Mouse (Mus musculus) CH12.LX (cell line): ENCODE measurements at regions not wholly inside any gene's neighbourhood (a gene's known extent, or its start where the extent isn't known, plus 50 kb on each side); places are given as distances from the start of the nearest gene placed in this dataset.

Experiments used
- DNase-seq: peaks from one replicate; pipeline ENCODE4 v3.0.0-alpha.2; 2013; ENCODE audit errors: extremely low read depth
- H3K27ac ChIP-seq: 2 replicates; pipeline ENCODE4 v1.5.1; 2012; ENCODE audit warnings: low read depth, mild to moderate bottlenecking, control low read depth, moderate library complexity; ENCODE audit not compliant: insufficient read depth
- H3K27me3 ChIP-seq: replicated peaks from 2 replicates; pipeline ENCODE3; 2012; ENCODE audit warnings: inconsistent platforms
- H3K36me3 ChIP-seq, 2 experiments: replicated peaks in 1 of 2; 2 replicates each; pipeline versions ENCODE3 to v1.6.1; 2012; ENCODE audit warnings: inconsistent platforms in 1 of 2, low read length in 1 of 2, mild to moderate bottlenecking in 1 of 2, mixed read lengths in 1 of 2, moderate library complexity in 1 of 2; ENCODE audit not compliant: control insufficient read depth in 1 of 2, insufficient read depth in 1 of 2
- H3K4me1 ChIP-seq, 2 experiments: 2 replicates each; pipeline ENCODE4 v1.6.1; 2012; ENCODE audit warnings: inconsistent platforms in 1 of 2, moderate library complexity in 1 of 2; ENCODE audit not compliant: insufficient read depth in 2 of 2, control insufficient read depth in 1 of 2
- H3K4me2 ChIP-seq: 2 replicates; pipeline ENCODE4 v1.6.1; 2012; ENCODE audit warnings: low read depth, mild to moderate bottlenecking, control low read depth; ENCODE audit not compliant: poor library complexity, insufficient read depth, severe bottlenecking
- H3K4me3 ChIP-seq, 3 experiments: fragments of 150-350 bp in 1 of 3; sonication (generic) in 1 of 3; replicated peaks in 1 of 3; 2 replicates each; pipeline versions ENCODE3 to v1.5.1; 2011 to 2012; ENCODE audit warnings: low read depth in 2 of 3, low read length in 2 of 3, mild to moderate bottlenecking in 2 of 3, moderate library complexity in 2 of 3, control low read depth in 1 of 3, improper control_type of control experiment in 1 of 3, inconsistent platforms in 1 of 3, mixed read lengths in 1 of 3; ENCODE audit not compliant: poor library complexity in 1 of 3
- H3K79me2 ChIP-seq: replicated peaks from 2 replicates; pipeline ENCODE4 v1.6.1; 2012; ENCODE audit warnings: mild to moderate bottlenecking, moderate library complexity; ENCODE audit not compliant: control insufficient read depth, poor library complexity, insufficient read depth, severe bottlenecking; ENCODE audit errors: extremely low read depth
- H3K9ac ChIP-seq: 2 replicates; pipeline ENCODE4 v1.6.1; 2012; ENCODE audit warnings: low read depth, mild to moderate bottlenecking, control low read depth, moderate library complexity; ENCODE audit not compliant: insufficient read depth
- H3K9me3 ChIP-seq: replicated peaks from 2 replicates; pipeline ENCODE3; 2012; ENCODE audit warnings: low read length, inconsistent platforms, mixed read lengths
- E2F4 ChIP-seq: IDR thresholded peaks from 2 replicates; pipeline ENCODE4 v1.6.1; 2011; ENCODE audit warnings: low read depth, low read length, improper control_type of control experiment; ENCODE audit not compliant: insufficient replicate concordance
- ELF1 ChIP-seq: IDR thresholded peaks from 2 replicates; pipeline ENCODE4 v1.6.1; 2014; ENCODE audit warnings: low read depth, mild to moderate bottlenecking, inconsistent platforms, low read length, improper control_type of control experiment
- HCFC1 ChIP-seq: IDR thresholded peaks from 2 replicates; pipeline ENCODE4 v1.6.1; 2012; ENCODE audit warnings: low read depth, mild to moderate bottlenecking, inconsistent platforms, low read length, improper control_type of control experiment
- JUND ChIP-seq: conservative IDR thresholded peaks from 2 replicates; pipeline ENCODE4 v1.6.1; 2011; ENCODE audit warnings: low read depth, low read length, improper control_type of control experiment
- MAX ChIP-seq: IDR thresholded peaks from 2 replicates; pipeline ENCODE4 v1.6.1; 2011; ENCODE audit warnings: low read length, improper control_type of control experiment
- MAZ ChIP-seq: IDR thresholded peaks from 2 replicates; pipeline ENCODE4 v1.6.1; 2012; ENCODE audit warnings: low read depth, mild to moderate bottlenecking, inconsistent platforms, low read length, improper control_type of control experiment, moderate library complexity
- MYC ChIP-seq: IDR thresholded peaks from 2 replicates; pipeline ENCODE4 v1.6.1; 2011; ENCODE audit warnings: low read depth, mild to moderate bottlenecking, improper control_type of control experiment, low read length
- NELFE ChIP-seq: IDR thresholded peaks from 2 replicates; pipeline ENCODE4 v1.6.1; 2011; ENCODE audit warnings: low read depth, low read length, improper control_type of control experiment
- POLR2A ChIP-seq: IDR thresholded peaks from 2 replicates; pipeline ENCODE4 v1.6.1; 2011; ENCODE audit warnings: low read depth, mild to moderate bottlenecking, improper control_type of control experiment, low read length
- RCOR1 ChIP-seq: conservative IDR thresholded peaks from 2 replicates; pipeline ENCODE4 v1.6.1; 2012; ENCODE audit warnings: low read depth, mild to moderate bottlenecking, inconsistent platforms, low read length, improper control_type of control experiment
- SIN3A ChIP-seq: IDR thresholded peaks from 2 replicates; pipeline ENCODE4 v1.6.1; 2012; ENCODE audit warnings: low read length, improper control_type of control experiment, inconsistent platforms
- USF1 ChIP-seq: IDR thresholded peaks from 2 replicates; pipeline ENCODE4 v1.6.1; 2014; ENCODE audit warnings: low read depth, mild to moderate bottlenecking, inconsistent platforms, low read length, improper control_type of control experiment
- USF2 ChIP-seq: conservative IDR thresholded peaks from 2 replicates; pipeline ENCODE4 v1.6.1; 2011; ENCODE audit warnings: low read depth, low read length, improper control_type of control experiment
- ZC3H11A ChIP-seq: IDR thresholded peaks from 2 replicates; pipeline ENCODE4 v1.6.1; 2012; ENCODE audit warnings: low read depth, mild to moderate bottlenecking, inconsistent platforms, low read length, improper control_type of control experiment
- ZNF384 ChIP-seq: IDR thresholded peaks from 2 replicates; pipeline ENCODE4 v1.6.1; 2012; ENCODE audit warnings: low read depth, low read length, improper control_type of control experiment, inconsistent platforms
- dilution Hi-C: fragments of 300-500 bp; cut with MboI; formaldehyde crosslinking; loops from 2 replicates; pipeline ENCODE4 v1.14.3; 2020; ENCODE audit warnings: low sequenced_read_pairs; ENCODE audit not compliant: extremely low pct_unique_long_range_greater_than_20kb, extremely low pct_ligation_motif_present
- in situ Hi-C: fragments of 300-500 bp; cut with MboI; formaldehyde crosslinking; loops from 3 replicates; pipeline ENCODE4 v1.14.3; 2019; ENCODE audit warnings: low sequenced_read_pairs, low pct_ligation_motif_present, low pct_unique_long_range_greater_than_20kb, mixed read lengths

DNA sequence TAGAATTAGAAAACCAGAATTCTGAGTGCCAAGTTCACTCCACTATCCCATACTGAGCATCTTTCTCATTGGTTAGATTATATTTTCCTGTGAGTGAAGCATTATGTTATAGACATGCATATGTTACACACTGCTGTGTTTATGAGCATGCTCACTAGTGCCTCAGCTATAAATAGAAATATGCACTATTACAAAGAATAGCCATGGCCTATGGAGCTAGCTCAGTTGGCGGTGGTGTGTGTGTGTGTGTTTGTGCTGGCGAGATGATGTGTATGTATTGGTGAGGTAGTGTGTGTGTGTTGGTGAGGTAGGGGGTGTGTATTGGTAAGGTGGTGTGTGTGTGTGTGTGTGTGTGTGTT is 106.2 kb downstream of the Sec31a start:
- in situ Hi-C loops (loop anchor here (25.0 kb wide), 2 partner anchors 222 to 372 kb away; no protein-coding TSS in a partner anchor), dilution Hi-C loops (no loop called here)
- Histone ChIP-seq H3K4me3 (no peak overlapping the region), H3K9me3 (peaks cover 4% of the 10 kb centered on the region), H3K79me2 (no peaks in the 10 kb centered on the region), H3K4me2 (no peak overlapping the region), H3K36me3 (peaks cover 0 to 28% of the 10 kb centered on the region in 2 experiments), H3K27me3 (no peaks in the 10 kb centered on the region), H3K4me1 (peaks cover 5 to 12% of the 10 kb centered on the region in 2 experiments; a peak in 3 of 4 replicates), H3K27ac (no peak overlapping the region), H3K9ac (no peak overlapping the region)
- DNase-seq, result no peak
- TF ChIP-seq ELF1 (no peak), SIN3A (no peak), MAX (no peak), ZNF384 (no peak)

DNA sequence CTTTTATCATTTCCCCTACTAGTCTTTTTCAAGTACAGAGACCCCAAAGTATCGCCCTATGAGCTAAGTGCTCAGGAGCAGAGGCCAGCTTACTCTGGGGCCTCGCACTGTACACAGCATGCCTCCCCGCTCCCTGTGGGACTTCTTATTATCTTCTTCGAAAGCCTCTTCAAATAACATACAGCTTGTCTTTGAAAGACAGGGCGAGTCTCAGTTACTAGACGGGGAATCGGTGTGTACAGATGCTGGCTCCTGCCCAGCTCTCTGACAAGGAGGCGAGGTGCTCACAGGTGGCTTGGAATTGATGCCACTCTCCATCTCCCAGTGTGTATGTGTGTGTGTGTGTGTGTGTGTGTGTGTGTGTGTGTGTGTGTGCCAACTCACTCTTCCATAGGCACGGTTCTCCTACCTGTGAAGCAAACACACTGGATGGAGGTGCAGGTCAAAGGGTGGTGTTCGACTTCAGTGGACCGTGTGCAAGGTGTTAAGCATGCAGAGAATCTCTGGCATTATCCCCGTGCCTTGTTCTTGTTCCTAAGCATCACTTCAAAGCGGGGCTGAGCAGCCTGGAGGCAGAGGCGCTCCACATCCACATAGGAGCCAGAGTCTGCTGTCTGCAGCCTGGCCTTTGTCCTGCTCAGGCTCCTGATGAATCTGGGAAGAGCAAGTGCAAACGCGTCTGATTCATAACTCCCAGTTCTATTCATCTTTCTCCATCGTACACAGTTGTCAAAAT is 106.8 kb downstream of the Sec31a start:
- H3K4me2 ChIP-seq, result no peak overlapping the region
- H3K9me3 ChIP-seq, result peaks cover 3% of the 10 kb centered on the region
- H3K4me1 ChIP-seq, result peaks cover 5 to 12% of the 10 kb centered on the region in 2 experiments; a peak in 3 of 4 replicates
- no peak for DNase-seq
- no peaks in the 10 kb centered on the region for H3K79me2 ChIP-seq
- H3K4me3 ChIP-seq, result no peak overlapping the region
- dilution Hi-C loops, result no loop called here
- peaks cover 0 to 28% of the 10 kb centered on the region in 2 experiments for H3K36me3 ChIP-seq
- no peaks in the 10 kb centered on the region for H3K27me3 ChIP-seq
- H3K27ac ChIP-seq, result no peak overlapping the region
- TF ChIP-seq ZNF384 (no peak), JUND (no peak), MAX (no peak), MYC (no peak), MAZ (no peak), HCFC1 (no peak), RCOR1 (no peak), NELFE (no peak), ELF1 (no peak), USF1 (no peak), E2F4 (no peak), ZC3H11A (no peak), USF2 (no peak), SIN3A (no peak), POLR2A (no peak)
- TF ChIP-seq, all 38 proteins: peak for 0
- no peak overlapping the region for H3K9ac ChIP-seq
- in situ Hi-C loops, result loop anchor here (25.0 kb wide), 2 partner anchors 222 to 372 kb away; no protein-coding TSS in a partner anchor
